12 mouse cellular contexts compared by ENCODE assay signal in genomic region chr1:187918939-187919338, GRCm38 (mm10).
A peak's percentile ranks its signal among the peaks of the same experiment; 100 is the strongest.
DNase-seq lines count a peak whose midpoint lies in the region.
"Had no signal": no experiment of that assay in that cellular context is flagged by ENCODE, and none has a peak within 500 bp of the region (broad histone marks: within the 10 kb centered on the region; RNA-seq: fewer than 3 reads in every experiment).

No protein-coding gene starts in this region.

- peak; percentile 17 to 26 for DNase-seq in gastrocnemius, adult 8-10 months (ENCODE audit: low spot score in 2 of 2)
- no peak for DNase-seq in gastrocnemius, postnatal 36 days
- DNase-seq in heart, adult 8-10 months (ENCODE audit: low spot score): peak; percentile 28
- no peak for DNase-seq in heart, postnatal 4 days
- peak; percentile 27 for DNase-seq in retina, postnatal 1 day
- no peak for DNase-seq in retina, embryonic 14.5 days (ENCODE audit: low spot score)
- no peak for DNase-seq in spleen, postnatal 36 days (ENCODE audit: low spot score in 2 of 2)
- DNase-seq: adrenal gland, postnatal 14 days; cerebellum, adult 18-20 months; cerebellum, adult 9-11 months; cerebellum, postnatal 36 days; kidney, adult 8-10 months had no signal

- intact Hi-C loops in gastrocnemius, postnatal 36 days (cut with DNase I): no loop called here

Comparison
In these comparisons a context has a peak if more than half of its experiments do, and no peak if none do; other contexts are left out.
1. DNase-seq: peak in gastrocnemius, adult 8-10 months (2 of 2), heart, adult 8-10 months (single experiment) and retina, postnatal 1 day (single experiment); none in gastrocnemius, postnatal 36 days (0 of 2), heart, postnatal 4 days (single experiment), retina, embryonic 14.5 days (single experiment) and spleen, postnatal 36 days (0 of 2).